Mouse (Mus musculus) lung, postnatal 0 days (tissue): ENCODE data around the gene Tbc1d16.

Experiments used
- CTCF ChIP-seq: IDR thresholded peaks from 2 replicates; pipeline ENCODE4 v1.5.1; 2016; ENCODE audit warnings: antibody characterized with exemption, mild to moderate bottlenecking
- EP300 ChIP-seq: IDR thresholded peaks from 2 replicates; pipeline ENCODE4 v1.6.1; 2016; ENCODE audit warnings: antibody characterized with exemption, mild to moderate bottlenecking, control low read depth

DNA sequence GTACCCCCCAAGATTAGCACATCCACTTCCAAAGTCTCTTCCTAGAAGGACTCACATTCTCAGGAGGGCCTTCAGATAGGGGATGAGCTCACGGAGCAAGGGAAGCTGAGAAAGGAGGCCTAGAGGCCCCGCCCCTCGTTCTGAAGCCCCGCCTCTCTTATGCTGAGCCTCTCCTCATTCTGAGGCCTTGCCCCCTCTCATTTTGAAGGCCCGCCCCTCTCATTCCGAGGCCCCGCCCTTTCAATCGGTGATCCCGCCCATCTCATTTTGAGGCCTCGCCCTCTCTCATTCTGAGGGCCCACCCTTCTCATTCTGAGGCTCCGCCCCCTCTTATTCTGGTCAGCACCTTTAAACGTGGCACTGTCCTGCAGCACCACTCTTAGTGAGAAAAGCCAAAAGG is 82.2 kb downstream of the Tbc1d16 start:
- no peak for TF ChIP-seq CTCF
- TF ChIP-seq EP300 = no peak
